Mouse (Mus musculus): ENCODE data around the gene Erbin. TPM values are rescaled to one million over a fixed set of nuclear protein-coding genes. Genes with fewer than 3 reads are reported as not detected.

The Erbin gene
- polyA plus RNA-seq (2016; fragmentation: Nextera tagmentation; extraction: Ambion mirVana), result 13.4 and 13.5 TPM in 2 replicates

GRCm38 (mm10) chr13:103920261-103920932 is at the start of gene Erbin:
Gene Erbin (minus strand): TSS chr13:103920514.
- H3K4me3 ChIP-seq, result peak within 1 kb of the TSS; percentile 93
- no peaks in the 10 kb centered on the region for H3K9me3 ChIP-seq
- DNase-seq (ENCODE audit: extremely low spot score, low spot score), result peak; percentile 68
- under 1% methylated on average over 85 of the region's 93 CpGs for WGBS
- peaks cover 22% of the 10 kb centered on the region for H3K27me3 ChIP-seq (ENCODE audit: poor library complexity, severe bottlenecking)
- H3K36me3 ChIP-seq (replicated peaks), result peaks cover 5% of the 10 kb centered on the region; the same call in 1 of the 2 replicates
- peak within 1 kb of the TSS; percentile 100 for H3K27ac ChIP-seq
- H3K4me1 ChIP-seq, result peaks cover 43% of the 10 kb centered on the region

GRCm38 (mm10) chr13:103969912-103970311 is 49.6 kb upstream of the Erbin start:
- Histone ChIP-seq H3K27ac (0 out of 2 replicates have a peak overlapping the region, but pooled peaks have one; percentile 9), H3K27me3 (ENCODE audit: poor library complexity, severe bottlenecking) (no peaks in the 10 kb centered on the region), H3K36me3 (replicated peaks) (no peaks in the 10 kb centered on the region), H3K9me3 (no peaks in the 10 kb centered on the region), H3K4me1 (peaks cover 8% of the 10 kb centered on the region), H3K4me3 (no peak overlapping the region)
- 72% methylated on average over 6 of the region's 6 CpGs for WGBS
- DNase-seq (ENCODE audit: extremely low spot score, low spot score), result no peak

DNA sequence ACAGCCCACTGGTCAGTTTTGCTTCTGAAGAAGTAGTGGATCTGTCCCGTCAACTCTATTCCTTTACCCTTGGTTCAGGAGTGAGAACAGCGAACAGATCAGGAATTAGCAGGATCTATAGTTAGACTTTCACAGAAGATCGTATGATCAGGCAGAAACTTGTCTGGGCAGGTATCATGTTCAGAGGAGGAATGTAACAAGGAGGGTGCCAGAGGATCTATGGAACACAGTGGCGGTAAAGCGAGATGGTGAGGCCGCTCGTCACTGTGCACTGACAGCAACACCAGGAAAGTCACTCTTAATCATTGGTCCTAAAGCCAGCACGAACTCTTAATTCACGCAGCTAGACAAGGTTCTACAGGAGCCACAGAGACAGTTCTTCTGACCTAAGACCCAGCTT is 47.7 kb upstream of the Erbin start:
- no peaks in the 10 kb centered on the region for H3K27me3 ChIP-seq (ENCODE audit: poor library complexity, severe bottlenecking)
- H3K27ac ChIP-seq, result no peak overlapping the region
- no peak overlapping the region for H3K4me3 ChIP-seq
- H3K4me1 ChIP-seq, result peaks cover 8% of the 10 kb centered on the region
- H3K9me3 ChIP-seq, result no peaks in the 10 kb centered on the region
- H3K36me3 ChIP-seq (replicated peaks), result no peaks in the 10 kb centered on the region
- no peak for DNase-seq (ENCODE audit: extremely low spot score, low spot score)
- WGBS, result 92% methylated on average over 9 of the region's 9 CpGs

GRCm38 (mm10) chr13:103966696-103967215 is 46.4 kb upstream of the Erbin start:
- no peak overlapping the region for H3K27ac ChIP-seq
- no peaks in the 10 kb centered on the region for H3K9me3 ChIP-seq
- DNase-seq (ENCODE audit: extremely low spot score, low spot score), result no peak
- no peaks in the 10 kb centered on the region for H3K27me3 ChIP-seq (ENCODE audit: poor library complexity, severe bottlenecking)
- H3K4me3 ChIP-seq, result no peak overlapping the region
- H3K36me3 ChIP-seq (replicated peaks), result no peaks in the 10 kb centered on the region
- WGBS, result 84% methylated on average over 8 of the region's 8 CpGs
- peaks cover 8% of the 10 kb centered on the region for H3K4me1 ChIP-seq

GRCm38 (mm10) chr13:103965187-103965586 is 44.9 kb upstream of the Erbin start:
- H3K27me3 ChIP-seq (ENCODE audit: poor library complexity, severe bottlenecking), result no peaks in the 10 kb centered on the region
- no peaks in the 10 kb centered on the region for H3K9me3 ChIP-seq
- DNase-seq (ENCODE audit: extremely low spot score, low spot score), result no peak
- no peaks in the 10 kb centered on the region for H3K36me3 ChIP-seq (replicated peaks)
- peaks cover 6% of the 10 kb centered on the region for H3K4me1 ChIP-seq
- H3K4me3 ChIP-seq, result no peak overlapping the region
- no peak overlapping the region for H3K27ac ChIP-seq
- 91% methylated on average over 2 of the region's 2 CpGs for WGBS

DNA sequence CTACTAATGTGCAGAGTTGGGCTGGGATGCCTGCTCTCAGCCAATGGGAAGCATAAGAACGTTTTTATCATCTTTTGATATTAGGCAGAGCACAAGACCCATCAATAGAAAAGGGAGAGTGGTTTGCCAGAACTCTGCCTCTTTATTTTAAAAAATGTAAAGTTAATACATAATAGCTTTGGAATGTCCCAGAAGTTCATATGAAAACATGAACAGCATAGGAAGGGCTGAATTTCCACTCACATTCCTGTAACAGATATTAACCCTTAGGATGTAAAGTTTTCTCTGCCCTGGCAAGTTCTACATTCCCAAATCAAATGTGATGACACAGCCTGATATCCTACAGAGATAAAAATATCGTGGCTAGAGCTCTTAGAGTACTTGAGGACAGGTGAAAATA is 42.8 kb upstream of the Erbin start:
- Histone ChIP-seq H3K4me3 (no peak overlapping the region), H3K36me3 (replicated peaks) (no peaks in the 10 kb centered on the region), H3K27ac (no peak overlapping the region), H3K9me3 (no peaks in the 10 kb centered on the region), H3K27me3 (ENCODE audit: poor library complexity, severe bottlenecking) (no peaks in the 10 kb centered on the region), H3K4me1 (peaks cover 6% of the 10 kb centered on the region; the same call in 1 of the 2 replicates)
- no peak for DNase-seq (ENCODE audit: extremely low spot score, low spot score)
- 82% methylated on average over 2 of the region's 2 CpGs for WGBS

GRCm38 (mm10) chr13:103959841-103960240 is 39.5 kb upstream of the Erbin start:
- no peak for DNase-seq (ENCODE audit: extremely low spot score, low spot score)
- 90% methylated on average over 5 of the region's 5 CpGs for WGBS

GRCm38 (mm10) chr13:103958607-103959123 is 38.4 kb upstream of the Erbin start:
- Histone ChIP-seq H3K4me1 (peaks cover 11% of the 10 kb centered on the region; the same call in 1 of the 2 replicates), H3K36me3 (replicated peaks) (no peaks in the 10 kb centered on the region), H3K9me3 (no peaks in the 10 kb centered on the region), H3K4me3 (no peak overlapping the region), H3K27me3 (ENCODE audit: poor library complexity, severe bottlenecking) (no peaks in the 10 kb centered on the region), H3K27ac (no peak overlapping the region)
- no peak for DNase-seq (ENCODE audit: extremely low spot score, low spot score)
- WGBS, result 87% methylated on average over 9 of the region's 9 CpGs

More at GRCm38 (mm10) chr13:103959841-103960240, 39.5 kb upstream of the Erbin start:
- H3K9me3 ChIP-seq, result no peaks in the 10 kb centered on the region
- H3K4me1 ChIP-seq, result peaks cover 11% of the 10 kb centered on the region; the same call in 1 of the 2 replicates
- H3K4me3 ChIP-seq, result no peak overlapping the region
- H3K27ac ChIP-seq, result no peak overlapping the region
- H3K36me3 ChIP-seq (replicated peaks), result no peaks in the 10 kb centered on the region
- no peaks in the 10 kb centered on the region for H3K27me3 ChIP-seq (ENCODE audit: poor library complexity, severe bottlenecking)

DNA sequence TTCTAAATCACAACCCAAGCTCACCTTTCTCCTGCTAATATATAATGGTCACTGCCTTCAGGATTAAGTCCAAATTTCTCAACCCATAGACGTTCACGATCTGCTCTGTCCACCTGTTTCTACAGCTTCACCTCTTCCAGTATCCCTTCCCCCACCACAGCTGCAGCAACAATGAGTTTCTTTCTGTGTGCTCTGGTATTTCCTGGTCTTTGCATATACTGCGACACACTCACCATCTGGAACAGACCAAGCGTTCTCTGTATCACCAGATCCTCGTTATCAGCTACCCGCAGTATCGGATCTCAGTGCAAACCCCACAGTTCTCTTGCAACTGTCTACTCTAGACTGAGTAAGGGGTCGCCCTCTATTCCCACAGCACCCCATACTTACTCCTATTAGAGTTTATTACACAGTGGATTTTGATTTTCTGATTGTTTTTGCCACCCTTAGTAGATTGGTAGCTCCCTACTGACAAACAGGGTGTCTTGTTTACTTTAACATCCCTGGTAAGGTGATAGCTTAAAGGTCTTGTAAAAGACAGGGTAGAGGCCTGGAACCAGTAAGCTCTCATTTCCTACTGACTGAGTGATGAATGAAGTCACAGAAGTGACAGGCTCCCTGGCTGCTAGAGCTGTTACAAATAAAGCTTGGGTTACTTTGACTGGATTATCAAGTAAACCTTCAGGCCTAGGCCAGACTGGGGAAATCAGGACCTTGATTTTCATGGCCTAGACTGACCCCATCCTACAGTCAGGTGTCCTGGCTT is 37.0 kb upstream of the Erbin start:
- Histone ChIP-seq H3K4me1 (peaks cover 11% of the 10 kb centered on the region; the same call in 1 of the 2 replicates), H3K9me3 (no peaks in the 10 kb centered on the region), H3K27me3 (ENCODE audit: poor library complexity, severe bottlenecking) (no peaks in the 10 kb centered on the region), H3K36me3 (replicated peaks) (no peaks in the 10 kb centered on the region), H3K4me3 (no peak overlapping the region), H3K27ac (no peak overlapping the region)
- no peak for DNase-seq (ENCODE audit: extremely low spot score, low spot score)
- WGBS, result 72% methylated on average over 8 of the region's 8 CpGs

GRCm38 (mm10) chr13:103955652-103956051 is 35.3 kb upstream of the Erbin start:
- no peak for DNase-seq (ENCODE audit: extremely low spot score, low spot score)
- Histone ChIP-seq H3K9me3 (no peaks in the 10 kb centered on the region), H3K36me3 (replicated peaks) (no peaks in the 10 kb centered on the region), H3K4me3 (no peak overlapping the region), H3K27ac (no peak overlapping the region), H3K27me3 (ENCODE audit: poor library complexity, severe bottlenecking) (no peaks in the 10 kb centered on the region), H3K4me1 (peaks cover 11% of the 10 kb centered on the region; the same call in 1 of the 2 replicates)
- 81% methylated on average over 2 of the region's 2 CpGs for WGBS

GRCm38 (mm10) chr13:103951393-103951792 is 31.1 kb upstream of the Erbin start:
- Histone ChIP-seq H3K27me3 (ENCODE audit: poor library complexity, severe bottlenecking) (no peaks in the 10 kb centered on the region), H3K4me1 (no peaks in the 10 kb centered on the region), H3K4me3 (no peak overlapping the region), H3K36me3 (replicated peaks) (no peaks in the 10 kb centered on the region), H3K27ac (no peak overlapping the region), H3K9me3 (no peaks in the 10 kb centered on the region)
- no peak for DNase-seq (ENCODE audit: extremely low spot score, low spot score)
- 95% methylated on average over 7 of the region's 7 CpGs for WGBS

- Histone ChIP-seq H3K27me3 (ENCODE audit: poor library complexity, severe bottlenecking) (no peaks in the 10 kb centered on the region), H3K4me3 (no peak overlapping the region), H3K9me3 (no peaks in the 10 kb centered on the region), H3K4me1 (no peaks in the 10 kb centered on the region), H3K27ac (no peak overlapping the region), H3K36me3 (replicated peaks) (no peaks in the 10 kb centered on the region)
- no peak for DNase-seq (ENCODE audit: extremely low spot score, low spot score)
- 86% methylated on average over 2 of the region's 2 CpGs for WGBS
Observed at GRCm38 (mm10) chr13:103940796-103941195, 20.5 kb upstream of the Erbin start.

All from forebrain, embryonic 10.5 days (tissue).